Mouse (Mus musculus) heart, postnatal 0 days (tissue): ENCODE results near the gene Ntn4. TPM values are rescaled to one million over a fixed set of nuclear protein-coding genes. Genes with fewer than 3 reads are reported as not detected.
A peak's percentile ranks its signal among the peaks of the same experiment; 100 is the strongest.

Experiments used
- ATAC-seq: fragments of 200-750 bp; cut with Nextera tagmentation; 2 replicates; pipeline ENCODE4 v1.8.0; 2017; ENCODE audit warnings: low read depth, moderate number of reproducible peaks, moderate library complexity; ENCODE audit not compliant: insufficient read depth
- DNase-seq: peaks from one replicate; pipeline ENCODE4 v3.0.0-alpha.2; 2016; ENCODE audit warnings: low spot score
- H3K27ac ChIP-seq: fragments of 300-500 bp; sonication (generic); 2 replicates; pipeline ENCODE4 v1.5.1; 2014; ENCODE audit warnings: low read depth, mild to moderate bottlenecking
- H3K27me3 ChIP-seq: fragments of 300-500 bp; sonication (generic); 2 replicates; pipeline ENCODE4 v1.6.1; 2014; ENCODE audit warnings: low read length, mixed read lengths; ENCODE audit not compliant: control insufficient read depth, insufficient read depth
- H3K36me3 ChIP-seq: fragments of 300-500 bp; sonication (generic); replicated peaks from 2 replicates; pipeline ENCODE4 v1.6.1; 2014; ENCODE audit warnings: low read length, mixed read lengths; ENCODE audit not compliant: control insufficient read depth, insufficient read depth
- H3K4me1 ChIP-seq: fragments of 300-500 bp; sonication (generic); 2 replicates; pipeline ENCODE4 v1.6.1; 2014; ENCODE audit warnings: antibody characterized with exemption; ENCODE audit not compliant: control insufficient read depth, insufficient read depth
- H3K4me2 ChIP-seq: fragments of 300-500 bp; sonication (generic); 2 replicates; pipeline ENCODE4 v1.6.1; 2014; ENCODE audit warnings: low read depth, mild to moderate bottlenecking, low read length, moderate library complexity
- H3K4me3 ChIP-seq: fragments of 300-500 bp; sonication (generic); 2 replicates; pipeline ENCODE4 v1.5.1; 2014; ENCODE audit warnings: low read depth, low read length
- H3K9ac ChIP-seq: fragments of 300-500 bp; sonication (generic); replicated peaks from 2 replicates; pipeline ENCODE4 v1.6.1; 2014; ENCODE audit warnings: low read depth, low read length, mixed read lengths
- H3K9me3 ChIP-seq: fragments of 300-500 bp; sonication (generic); replicated peaks from 2 replicates; pipeline ENCODE4 v1.6.1; 2016; ENCODE audit warnings: low read length; ENCODE audit not compliant: control insufficient read depth
- CTCF ChIP-seq: IDR thresholded peaks from 2 replicates; pipeline ENCODE4 v1.5.1; 2016; ENCODE audit warnings: antibody characterized with exemption, control low read depth, low read depth
- EP300 ChIP-seq: IDR thresholded peaks from 2 replicates; pipeline ENCODE4 v1.6.1; 2016; ENCODE audit warnings: antibody characterized with exemption, low read depth
- WGBS: fragments of 180-500 bp; shearing (Covaris S2); extraction: QIAGEN DNeasy Blood & Tissue Kit; methylation state at CpG from one replicate; pipeline ENCODE4 v1.1.7; 2014; 5-methylcytosine and 5-hydroxymethylcytosine counted together
- polyA plus RNA-seq: library from polyadenylated mRNA; unstranded; fragments of >200 nt; fragmentation: Nextera tagmentation; extraction: Ambion mirVana; gene quantifications from 2 replicates; pipeline ENCODE4 v1.2.1, GENCODE M21; 2015
- total RNA-seq: library from RNA; depleted of rRNA; stranded (reverse); fragments of >200 nt; gene quantifications from 2 replicates; pipeline ENCODE4 v1.2.3, GENCODE M21; 2014; ENCODE audit warnings: low replicate concordance

The Ntn4 gene
- total and polyA plus RNA-seq, 2 experiments from 2014 or later = 2.5 to 37.2 TPM

DNA sequence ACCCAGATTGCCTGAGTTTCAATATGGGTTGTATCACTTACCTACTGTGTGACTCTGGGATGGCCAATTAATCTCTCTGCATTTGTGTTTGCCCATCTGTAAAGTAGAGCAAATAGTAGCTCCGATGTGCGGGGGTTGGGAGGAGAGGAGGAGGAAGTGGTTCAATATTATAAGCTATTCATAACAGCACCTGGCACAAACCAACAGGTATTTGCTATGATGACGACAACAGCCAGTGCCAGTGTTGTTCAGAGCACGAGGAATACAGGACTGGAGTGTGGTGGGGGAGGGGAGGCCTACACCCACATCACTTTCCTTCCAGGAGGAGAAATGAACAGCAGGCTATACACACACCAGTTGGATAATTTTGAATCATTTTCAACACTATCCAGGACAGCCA, 119.2 kb downstream of the Ntn4 start:
- Histone ChIP-seq H3K36me3 (no peaks in the 10 kb centered on the region), H3K4me2 (no peak overlapping the region), H3K4me3 (no peak overlapping the region), H3K27ac (no peak overlapping the region), H3K27me3 (no peaks in the 10 kb centered on the region), H3K9me3 (no peaks in the 10 kb centered on the region), H3K9ac (no peak overlapping the region), H3K4me1 (no peaks in the 10 kb centered on the region)
- ATAC-seq = no peak
- no peak for DNase-seq
- TF ChIP-seq CTCF (no peak), EP300 (no peak)
- 67% methylated on average over 4 of the region's 4 CpGs for WGBS

DNA sequence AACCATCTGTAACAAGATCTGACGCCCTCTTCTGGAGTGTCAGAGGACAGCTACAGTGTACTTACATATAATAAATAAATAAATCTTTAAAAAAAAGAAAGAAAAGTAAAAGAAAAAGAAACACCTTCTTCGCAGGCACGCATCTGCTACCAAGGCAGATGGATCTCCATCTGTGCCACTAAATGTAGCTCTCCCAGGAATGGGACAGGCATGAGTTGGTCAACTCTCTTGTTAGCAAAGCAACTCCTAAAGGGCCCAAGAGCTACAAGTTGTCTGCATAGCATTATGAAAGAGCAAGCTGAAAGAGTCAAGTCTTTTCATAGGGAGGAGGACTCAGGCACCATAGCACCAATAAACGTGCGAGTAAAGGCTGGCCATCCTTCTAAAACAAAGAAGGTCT, 119.9 kb downstream of the Ntn4 start:
- no peak for TF ChIP-seq CTCF
- TF ChIP-seq EP300 = no peak
- DNase-seq = no peak
- Histone ChIP-seq H3K9me3 (no peaks in the 10 kb centered on the region), H3K27me3 (no peaks in the 10 kb centered on the region), H3K36me3 (no peaks in the 10 kb centered on the region), H3K27ac (no peak overlapping the region), H3K4me2 (no peak overlapping the region), H3K9ac (no peak overlapping the region), H3K4me1 (no peaks in the 10 kb centered on the region), H3K4me3 (no peak overlapping the region)
- WGBS = 85% methylated on average over 5 of the region's 5 CpGs
- ATAC-seq = no peak

DNA sequence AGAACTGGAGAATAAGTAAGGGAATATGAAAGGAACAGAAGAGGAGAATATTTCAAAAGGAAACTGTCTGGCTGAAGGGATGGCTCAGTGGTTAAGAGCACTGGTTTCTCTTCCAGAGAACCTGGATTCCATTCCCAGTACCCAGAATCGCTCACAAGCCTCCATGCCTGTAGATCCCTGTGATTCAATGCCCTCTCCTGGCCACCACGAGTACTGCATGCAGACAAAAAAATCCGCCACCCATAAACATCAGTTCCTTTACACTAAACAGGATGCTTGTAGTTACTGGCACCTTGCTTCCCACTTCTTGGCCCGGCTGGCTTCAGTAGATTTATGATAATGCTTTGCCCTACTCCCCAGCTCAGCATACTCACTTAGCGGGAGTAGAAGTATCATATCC, 122.6 kb downstream of the Ntn4 start:
- H3K9ac ChIP-seq = no peak overlapping the region
- WGBS = 35% methylated on average over 5 of the region's 5 CpGs
- ATAC-seq = no peak
- no peak overlapping the region for H3K4me2 ChIP-seq
- no peak overlapping the region for H3K27ac ChIP-seq
- no peak overlapping the region for H3K4me3 ChIP-seq
- no peaks in the 10 kb centered on the region for H3K4me1 ChIP-seq
- no peaks in the 10 kb centered on the region for H3K9me3 ChIP-seq
- no peak for DNase-seq
- TF ChIP-seq EP300 (no peak), CTCF (peak; percentile 61)
- H3K27me3 ChIP-seq = no peaks in the 10 kb centered on the region
- no peaks in the 10 kb centered on the region for H3K36me3 ChIP-seq

DNA sequence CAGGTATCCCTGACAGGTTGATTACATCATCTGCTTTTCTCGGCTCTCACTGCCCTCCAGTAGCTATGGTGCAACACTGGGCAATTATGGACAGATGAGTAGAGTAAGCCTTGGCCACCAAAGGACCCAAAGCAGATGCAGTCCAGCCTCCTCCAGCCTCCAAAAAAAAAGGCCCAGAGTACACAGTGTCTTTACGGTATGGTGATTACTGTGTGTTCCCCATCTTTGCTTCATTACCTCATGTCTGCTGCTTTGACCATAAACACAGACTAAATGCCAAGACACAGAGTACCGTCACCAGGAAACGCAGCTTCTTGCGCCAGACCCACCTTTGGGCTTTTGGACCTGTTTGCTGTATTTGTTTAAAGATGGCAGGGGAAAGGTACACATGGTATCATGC, 125.7 kb downstream of the Ntn4 start:
- Histone ChIP-seq H3K27me3 (no peaks in the 10 kb centered on the region), H3K4me2 (no peak overlapping the region), H3K4me1 (no peaks in the 10 kb centered on the region; the same call in 1 of the 2 replicates), H3K4me3 (no peak overlapping the region), H3K27ac (no peak overlapping the region), H3K9me3 (no peaks in the 10 kb centered on the region), H3K36me3 (no peaks in the 10 kb centered on the region), H3K9ac (no peak overlapping the region)
- no peak for ATAC-seq
- 82% methylated on average over 5 of the region's 5 CpGs for WGBS
- no peak for DNase-seq
- no peak for TF ChIP-seq CTCF
- TF ChIP-seq EP300 = no peak

DNA sequence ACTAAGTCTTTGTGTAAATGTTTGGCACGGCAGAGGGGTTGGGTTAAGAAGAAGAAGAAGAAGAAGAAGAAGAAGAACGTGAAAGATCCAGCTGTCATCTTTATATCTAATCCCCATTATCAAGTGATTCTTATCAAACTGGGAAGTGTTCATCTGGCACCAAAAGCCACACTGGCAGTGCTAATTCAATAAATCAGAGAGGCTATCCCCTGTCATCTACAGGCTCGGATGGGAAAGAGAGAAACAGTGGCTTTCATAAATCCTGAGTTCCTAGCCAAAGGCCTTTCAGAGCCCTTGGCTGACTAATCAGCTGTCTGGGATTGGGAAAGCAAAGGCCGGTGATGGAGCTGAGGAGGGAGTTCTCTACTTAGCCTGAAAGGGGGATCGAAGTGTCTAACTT, 126.8 kb downstream of the Ntn4 start:
- no peak overlapping the region for H3K9ac ChIP-seq
- no peak overlapping the region for H3K4me3 ChIP-seq
- no peaks in the 10 kb centered on the region for H3K9me3 ChIP-seq
- no peaks in the 10 kb centered on the region for H3K27me3 ChIP-seq
- no peak overlapping the region for H3K4me2 ChIP-seq
- H3K27ac ChIP-seq = no peak overlapping the region
- TF ChIP-seq EP300 (no peak), CTCF (no peak)
- no peaks in the 10 kb centered on the region; the same call in 1 of the 2 replicates for H3K4me1 ChIP-seq
- no peak for ATAC-seq
- DNase-seq = no peak
- H3K36me3 ChIP-seq = no peaks in the 10 kb centered on the region
- 77% methylated on average over 5 of the region's 5 CpGs for WGBS

DNA sequence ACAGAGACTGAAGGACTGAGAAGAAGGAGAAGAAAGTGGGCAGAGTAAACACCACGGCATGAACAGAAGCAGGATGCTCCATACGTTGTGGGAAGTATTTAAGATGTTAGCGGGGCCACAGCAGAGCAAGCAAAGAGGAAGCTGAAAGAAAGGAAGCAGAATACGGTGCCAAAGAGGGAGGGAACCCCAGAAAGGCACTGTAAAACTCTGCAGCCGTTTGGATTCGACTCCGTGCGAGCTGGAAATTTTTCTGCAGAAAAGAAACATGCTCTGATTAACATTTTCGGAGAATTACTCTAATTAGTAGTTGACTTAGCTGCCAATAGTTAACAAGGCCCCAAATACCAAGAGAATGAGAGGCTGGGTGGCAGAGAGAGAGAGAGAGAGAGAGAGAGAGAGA, 127.7 kb downstream of the Ntn4 start:
- 46% methylated on average over 9 of the region's 9 CpGs for WGBS
- no peaks in the 10 kb centered on the region for H3K27me3 ChIP-seq
- no peak overlapping the region for H3K4me2 ChIP-seq
- no peak overlapping the region for H3K27ac ChIP-seq
- H3K4me1 ChIP-seq = no peaks in the 10 kb centered on the region; the same call in 1 of the 2 replicates
- no peaks in the 10 kb centered on the region for H3K36me3 ChIP-seq
- no peak for ATAC-seq
- no peaks in the 10 kb centered on the region for H3K9me3 ChIP-seq
- no peak overlapping the region for H3K4me3 ChIP-seq
- no peak for TF ChIP-seq EP300
- DNase-seq = no peak
- no peak overlapping the region for H3K9ac ChIP-seq
